Mouse (Mus musculus) intestine, embryonic 15.5 days (tissue): ENCODE results near the gene Hgd. TPM values are rescaled to one million over a fixed set of nuclear protein-coding genes. Genes with fewer than 3 reads are reported as not detected.

Source experiments
- ATAC-seq: fragments of 200-750 bp; cut with Nextera tagmentation; 2 replicates; pipeline ENCODE4 v1.8.0; 2017; ENCODE audit warnings: moderate TSS enrichment, moderate library complexity
- H3K27ac ChIP-seq: fragments of 300-500 bp; sonication (generic); 2 replicates; pipeline ENCODE4 v1.5.1; 2015; ENCODE audit warnings: mild to moderate bottlenecking, inconsistent platforms
- H3K27me3 ChIP-seq: fragments of 300-500 bp; sonication (generic); replicated peaks from 2 replicates; pipeline ENCODE4 v1.6.1; 2015; ENCODE audit warnings: inconsistent platforms
- H3K36me3 ChIP-seq: fragments of 300-500 bp; sonication (generic); 2 replicates; pipeline ENCODE4 v1.6.1; 2015; ENCODE audit warnings: inconsistent platforms
- H3K4me1 ChIP-seq: fragments of 300-500 bp; sonication (generic); replicated peaks from 2 replicates; pipeline ENCODE4 v1.6.1; 2015; ENCODE audit warnings: inconsistent platforms
- H3K4me2 ChIP-seq: fragments of 300-500 bp; sonication (generic); replicated peaks from 2 replicates; pipeline ENCODE4 v1.6.1; 2015; ENCODE audit warnings: mild to moderate bottlenecking, inconsistent platforms
- H3K4me3 ChIP-seq: fragments of 300-500 bp; sonication (generic); replicated peaks from 2 replicates; pipeline ENCODE4 v1.5.1; 2015; ENCODE audit warnings: inconsistent platforms
- H3K9ac ChIP-seq: fragments of 300-500 bp; sonication (generic); 2 replicates; pipeline ENCODE4 v1.6.1; 2015; ENCODE audit warnings: inconsistent platforms
- H3K9me3 ChIP-seq: fragments of 300-500 bp; sonication (generic); 2 replicates; pipeline ENCODE4 v1.6.1; 2016; ENCODE audit warnings: inconsistent platforms
- WGBS: fragments of 180-500 bp; shearing (Covaris S2); methylation state at CpG from one replicate; pipeline ENCODE4 v1.1.7; 2015; 5-methylcytosine and 5-hydroxymethylcytosine counted together
- polyA plus RNA-seq: library from polyadenylated mRNA; unstranded; fragments of >200 nt; fragmentation: Nextera tagmentation; extraction: Ambion mirVana; gene quantifications from 2 replicates; pipeline ENCODE4 v1.2.1, GENCODE M21; 2015

Hgd gene
- polyA plus RNA-seq, 1 experiment from 2014 or later, result 1.0 TPM

DNA sequence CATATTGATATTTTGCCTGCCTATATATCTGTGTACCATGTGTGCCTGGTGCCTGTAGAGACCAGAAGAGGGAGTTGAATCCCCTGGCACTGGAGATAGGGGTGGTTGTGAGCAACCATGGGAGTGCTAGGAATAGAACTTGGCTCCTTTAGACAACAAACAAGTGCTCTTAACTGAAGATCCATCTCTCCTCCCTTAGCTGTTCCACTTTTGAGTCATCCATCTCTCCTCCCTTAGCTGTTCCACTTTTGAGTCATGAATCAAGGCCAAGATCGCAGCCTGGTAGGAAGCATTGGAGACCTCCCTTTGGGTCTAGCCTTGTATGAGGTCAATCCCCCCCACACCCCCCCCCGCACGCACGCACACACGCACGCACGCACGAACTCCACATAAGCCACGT is 34.6 kb downstream of the Hgd start:
- WGBS, result 90% methylated on average over 9 of the region's 9 CpGs
- Histone ChIP-seq H3K27ac (no peak overlapping the region), H3K36me3 (no peaks in the 10 kb centered on the region)

DNA sequence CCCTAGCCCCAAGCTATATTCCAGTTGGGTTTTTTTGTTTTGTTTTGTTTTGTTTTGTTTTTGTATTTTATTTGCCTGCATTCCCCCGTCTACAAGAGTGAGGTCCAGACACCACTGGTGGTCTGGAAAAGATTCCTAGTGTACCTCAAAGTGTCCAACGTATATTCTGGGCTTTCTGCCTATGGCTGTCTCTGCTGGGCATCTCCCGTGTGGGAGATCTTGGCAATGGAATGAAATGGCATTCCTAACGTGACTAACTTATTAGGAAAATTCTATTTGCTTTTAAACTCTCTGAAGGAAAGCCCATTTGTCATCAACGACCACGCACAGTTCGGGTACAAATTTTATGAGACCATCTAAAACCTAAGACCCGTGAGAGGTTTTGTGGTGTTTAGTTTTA is 35.5 kb downstream of the Hgd start:
- Histone ChIP-seq H3K4me2 (no peak overlapping the region), H3K27ac (no peak overlapping the region), H3K4me3 (no peak overlapping the region), H3K4me1 (0 out of 2 replicates have a peak, but pooled peaks cover 4% of the 10 kb centered on the region), H3K9ac (no peak overlapping the region), H3K9me3 (no peaks in the 10 kb centered on the region), H3K36me3 (no peaks in the 10 kb centered on the region), H3K27me3 (no peaks in the 10 kb centered on the region)
- no peak for ATAC-seq
- WGBS, result 57% methylated on average over 8 of the region's 8 CpGs

More for the DNA sequence above, 34.6 kb downstream of the Hgd start:
- Histone ChIP-seq H3K9ac (no peak overlapping the region), H3K4me1 (0 out of 2 replicates have a peak, but pooled peaks cover 4% of the 10 kb centered on the region), H3K27me3 (no peaks in the 10 kb centered on the region), H3K4me3 (no peak overlapping the region), H3K9me3 (no peaks in the 10 kb centered on the region), H3K4me2 (no peak overlapping the region)
- no peak for ATAC-seq

DNA sequence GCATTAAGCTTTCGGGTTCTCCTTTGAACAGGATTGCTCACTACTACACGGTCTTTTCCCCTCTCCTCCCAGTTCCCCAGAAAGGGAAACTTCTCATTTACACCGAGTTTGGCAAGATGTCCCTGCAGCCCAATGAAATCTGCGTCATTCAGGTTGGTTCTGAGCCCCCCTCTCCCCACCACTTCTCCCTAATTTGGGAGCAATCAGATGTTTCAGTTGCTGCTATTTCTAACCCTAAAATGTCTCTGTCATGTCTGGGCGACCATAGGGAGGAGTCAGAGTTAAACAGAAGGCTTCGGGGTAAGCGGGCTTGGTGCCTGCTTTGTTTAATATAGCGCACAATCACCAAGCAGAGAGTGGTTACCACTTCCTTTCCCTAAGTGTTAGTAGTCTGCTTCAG is 36.2 kb downstream of the Hgd start:
- Histone ChIP-seq H3K27me3 (no peaks in the 10 kb centered on the region), H3K36me3 (no peaks in the 10 kb centered on the region), H3K9me3 (no peaks in the 10 kb centered on the region), H3K4me1 (0 out of 2 replicates have a peak, but pooled peaks cover 4% of the 10 kb centered on the region), H3K27ac (no peak overlapping the region), H3K9ac (no peak overlapping the region), H3K4me3 (no peak overlapping the region), H3K4me2 (no peak overlapping the region)
- ATAC-seq, result no peak
- 68% methylated on average over 8 of the region's 8 CpGs for WGBS

DNA sequence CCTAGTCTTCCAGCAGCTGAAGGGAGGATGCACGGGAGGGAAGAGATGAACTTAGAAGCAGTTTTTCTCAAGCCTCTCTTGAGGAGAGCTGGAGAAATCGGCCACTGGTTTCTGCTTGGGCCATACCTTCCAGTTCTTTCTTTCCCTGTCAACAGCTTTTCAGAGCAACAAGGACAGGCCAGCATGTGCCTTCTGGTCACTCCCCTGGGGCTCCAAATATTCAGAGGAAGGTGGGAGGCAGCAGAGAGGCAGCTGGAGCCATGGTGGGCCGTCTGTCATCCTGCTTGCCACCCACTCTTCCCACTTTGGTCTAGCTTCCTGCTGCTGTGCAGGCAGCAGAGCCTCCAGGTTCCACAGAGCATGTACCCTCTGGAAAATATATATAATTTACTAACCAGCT is 37.7 kb downstream of the Hgd start:
- H3K4me3 ChIP-seq, result no peak overlapping the region
- no peak for ATAC-seq
- H3K27me3 ChIP-seq, result no peaks in the 10 kb centered on the region
- no peak overlapping the region for H3K27ac ChIP-seq
- no peak overlapping the region for H3K9ac ChIP-seq
- 34% methylated on average over 3 of the region's 3 CpGs for WGBS
- H3K4me1 ChIP-seq, result 0 out of 2 replicates have a peak, but pooled peaks cover 4% of the 10 kb centered on the region
- H3K9me3 ChIP-seq, result no peaks in the 10 kb centered on the region
- H3K36me3 ChIP-seq, result no peaks in the 10 kb centered on the region
- no peak overlapping the region for H3K4me2 ChIP-seq

DNA sequence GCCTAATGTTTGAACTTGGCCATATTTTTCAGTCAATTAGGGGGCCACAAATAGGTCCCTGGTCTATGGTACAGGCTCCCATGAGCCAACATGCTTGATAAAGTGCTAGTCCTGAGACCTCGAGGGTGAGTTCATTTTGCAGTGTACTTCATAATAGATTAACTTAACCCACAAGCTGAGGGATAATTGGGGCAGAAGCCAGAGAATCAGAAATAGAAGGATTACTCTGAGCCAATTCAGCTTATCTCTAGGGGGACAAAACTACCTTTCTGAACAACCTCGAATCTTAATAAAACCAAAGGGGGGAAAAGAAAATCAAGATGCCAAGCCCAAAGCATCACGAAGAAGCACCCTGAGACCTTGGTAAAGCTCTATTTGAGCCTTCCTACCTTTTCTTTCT is 42.5 kb downstream of the Hgd start:
- Histone ChIP-seq H3K27ac (no peak overlapping the region), H3K9me3 (no peaks in the 10 kb centered on the region), H3K27me3 (no peaks in the 10 kb centered on the region), H3K36me3 (no peaks in the 10 kb centered on the region), H3K4me3 (no peak overlapping the region), H3K4me2 (no peak overlapping the region), H3K9ac (no peak overlapping the region), H3K4me1 (0 out of 2 replicates have a peak, but pooled peaks cover 4% of the 10 kb centered on the region)
- ATAC-seq, result no peak
- WGBS, result 74% methylated on average over 3 of the region's 3 CpGs

DNA sequence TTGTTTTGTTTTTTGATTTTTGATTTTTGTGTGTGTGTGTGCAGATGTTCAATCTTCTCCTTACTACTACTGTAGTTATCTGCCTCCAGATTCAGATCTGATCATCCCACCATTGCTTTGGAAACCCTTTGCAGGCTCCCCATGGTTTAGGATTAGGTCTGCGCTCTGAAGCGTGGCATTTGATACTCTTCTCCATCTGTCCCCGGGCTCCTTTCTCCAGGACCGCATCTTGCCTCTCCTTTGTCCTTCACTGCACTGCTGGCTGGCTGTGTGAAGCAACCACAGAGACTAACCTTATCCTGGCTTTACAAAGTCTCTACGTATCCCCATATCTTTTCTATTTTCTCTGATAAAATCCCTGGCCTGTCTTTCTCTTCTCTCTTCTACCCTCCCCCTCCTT is 43.0 kb downstream of the Hgd start:
- H3K4me1 ChIP-seq, result no peaks in the 10 kb centered on the region
- ATAC-seq, result no peak
- no peaks in the 10 kb centered on the region for H3K36me3 ChIP-seq
- no peak overlapping the region for H3K4me2 ChIP-seq
- H3K9me3 ChIP-seq, result no peaks in the 10 kb centered on the region
- no peak overlapping the region for H3K9ac ChIP-seq
- no peak overlapping the region for H3K27ac ChIP-seq
- H3K4me3 ChIP-seq, result no peak overlapping the region
- WGBS, result 84% methylated on average over 5 of the region's 5 CpGs
- H3K27me3 ChIP-seq, result no peaks in the 10 kb centered on the region

DNA sequence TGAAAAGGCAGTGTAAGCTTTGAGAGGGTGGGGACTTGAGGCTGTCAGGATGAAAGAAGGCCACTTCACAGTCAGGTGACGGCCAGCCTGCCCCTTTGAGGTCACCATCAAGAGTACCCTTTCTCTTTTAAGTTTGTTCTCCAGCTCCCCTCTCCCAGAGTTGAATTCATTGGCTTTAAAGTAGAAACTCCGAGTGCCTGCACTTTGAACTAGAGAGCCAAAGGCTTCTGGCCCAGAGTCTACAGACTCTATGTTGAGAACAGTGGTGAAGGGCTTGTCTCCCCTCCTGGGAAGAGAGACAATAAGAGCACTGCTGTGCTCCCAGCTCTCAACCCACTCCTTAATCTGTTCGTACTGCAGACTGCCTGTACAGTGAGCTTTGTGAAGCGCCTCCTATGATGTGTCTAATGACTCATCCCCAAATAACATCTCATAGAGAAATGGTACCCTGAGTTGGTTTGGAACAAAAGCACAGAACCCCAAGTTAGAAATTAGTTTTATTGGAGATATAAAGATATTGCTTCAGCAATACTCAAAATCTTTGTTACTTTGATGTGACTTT is 46.5 kb downstream of the Hgd start:
- H3K27ac ChIP-seq, result no peak overlapping the region
- no peak for ATAC-seq
- H3K4me3 ChIP-seq, result no peak overlapping the region
- no peaks in the 10 kb centered on the region for H3K4me1 ChIP-seq
- 66% methylated on average over 4 of the region's 4 CpGs for WGBS
- H3K9me3 ChIP-seq, result no peaks in the 10 kb centered on the region
- H3K4me2 ChIP-seq, result no peak overlapping the region
- H3K36me3 ChIP-seq, result no peaks in the 10 kb centered on the region
- H3K27me3 ChIP-seq, result no peaks in the 10 kb centered on the region
- no peak overlapping the region for H3K9ac ChIP-seq

DNA sequence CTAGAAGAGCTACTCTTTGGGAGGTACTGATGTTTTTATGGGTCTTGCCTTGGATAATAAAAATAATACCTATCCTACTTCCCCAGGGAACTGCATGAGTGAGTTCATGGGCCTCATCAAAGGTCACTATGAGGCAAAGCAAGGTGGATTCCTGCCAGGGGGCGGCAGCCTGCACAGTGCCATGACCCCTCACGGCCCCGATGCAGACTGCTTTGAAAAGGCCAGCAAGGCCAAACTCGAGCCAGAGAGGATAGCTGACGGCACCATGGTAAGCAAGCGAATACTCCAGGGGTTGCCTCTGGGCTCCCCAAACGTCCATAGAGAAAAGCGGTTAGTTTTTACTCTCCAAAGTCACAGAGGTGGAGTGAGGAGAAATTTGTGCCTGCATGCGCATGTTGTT is 48.4 kb downstream of the Hgd start:
- Histone ChIP-seq H3K9ac (no peak overlapping the region), H3K4me2 (no peak overlapping the region), H3K27ac (no peak overlapping the region), H3K9me3 (no peaks in the 10 kb centered on the region), H3K4me3 (no peak overlapping the region), H3K4me1 (no peaks in the 10 kb centered on the region), H3K27me3 (no peaks in the 10 kb centered on the region), H3K36me3 (no peaks in the 10 kb centered on the region)
- WGBS, result 75% methylated on average over 9 of the region's 9 CpGs
- ATAC-seq, result no peak

DNA sequence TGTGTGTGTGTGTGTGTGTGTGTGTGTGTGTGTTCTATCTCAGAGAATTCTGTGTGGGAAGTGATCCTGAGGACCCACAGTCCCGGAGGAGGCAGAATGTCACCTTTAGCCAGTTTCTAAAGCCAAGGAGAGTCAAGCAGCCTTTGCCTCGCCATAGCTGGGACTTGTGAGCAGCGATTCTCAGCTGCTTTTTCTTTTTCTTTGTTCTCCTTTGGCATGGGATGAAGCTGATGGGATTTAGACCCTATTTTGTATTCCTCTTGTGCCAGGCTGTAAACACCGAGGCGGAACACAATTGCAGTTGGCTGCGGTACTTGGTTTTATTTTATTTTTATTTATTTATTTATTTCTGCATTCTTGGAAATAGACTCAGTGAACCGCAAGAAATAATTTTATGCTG is 49.1 kb downstream of the Hgd start:
- no peaks in the 10 kb centered on the region for H3K4me1 ChIP-seq
- ATAC-seq, result no peak
- no peaks in the 10 kb centered on the region for H3K27me3 ChIP-seq

DNA sequence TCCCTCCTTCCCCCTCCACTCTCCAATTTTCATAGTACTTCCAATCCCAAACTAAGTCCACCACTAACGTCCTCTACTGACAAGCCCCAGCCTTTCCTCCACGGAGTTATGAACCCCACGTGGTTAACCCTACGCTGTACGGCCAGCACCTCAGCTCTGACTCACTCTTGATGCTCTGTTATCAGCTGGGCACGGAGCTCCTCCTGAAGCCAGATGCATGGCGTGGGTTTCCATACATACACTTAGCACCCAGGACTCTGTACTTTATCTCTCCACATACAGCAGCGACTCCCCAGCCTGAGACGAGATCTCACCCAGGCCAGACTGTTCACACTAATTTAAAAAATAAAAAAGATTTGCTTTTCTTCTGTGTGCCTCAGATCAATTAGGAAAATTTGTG is 54.6 kb downstream of the Hgd start:
- Histone ChIP-seq H3K4me1 (no peaks in the 10 kb centered on the region), H3K4me3 (no peak overlapping the region), H3K4me2 (no peak overlapping the region), H3K9ac (no peak overlapping the region), H3K9me3 (no peaks in the 10 kb centered on the region), H3K27me3 (no peaks in the 10 kb centered on the region), H3K27ac (no peak overlapping the region), H3K36me3 (no peaks in the 10 kb centered on the region)
- ATAC-seq, result no peak
- WGBS, result 65% methylated on average over 9 of the region's 9 CpGs

More for the DNA sequence above, 49.1 kb downstream of the Hgd start:
- no peaks in the 10 kb centered on the region for H3K36me3 ChIP-seq
- no peak overlapping the region for H3K4me2 ChIP-seq
- 89% methylated on average over 7 of the region's 7 CpGs for WGBS
- H3K27ac ChIP-seq, result no peak overlapping the region
- H3K4me3 ChIP-seq, result no peak overlapping the region
- H3K9ac ChIP-seq, result no peak overlapping the region
- H3K9me3 ChIP-seq, result no peaks in the 10 kb centered on the region

DNA sequence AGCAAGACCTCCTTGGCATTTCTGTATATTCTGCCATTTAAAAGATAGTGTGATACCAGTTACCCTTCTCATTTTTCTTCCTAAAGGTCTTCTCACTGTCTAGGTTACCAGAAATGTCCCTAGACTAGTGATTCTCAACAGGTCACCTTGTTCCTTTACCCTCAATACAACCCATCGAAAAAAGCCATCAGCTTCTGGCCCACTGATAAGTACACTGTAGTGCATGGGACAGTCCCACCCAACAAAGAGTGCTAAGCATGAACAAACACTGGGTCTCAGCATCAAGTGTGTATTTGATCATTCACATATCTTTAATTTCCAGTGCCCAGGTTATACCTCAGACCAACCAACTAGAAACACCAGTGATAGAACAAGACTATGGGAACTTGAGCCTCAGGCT is 55.1 kb downstream of the Hgd start:
- 80% methylated on average over 1 of the region's 1 CpGs for WGBS
- ATAC-seq, result no peak
- H3K4me3 ChIP-seq, result no peak overlapping the region
- no peak overlapping the region for H3K4me2 ChIP-seq
- no peaks in the 10 kb centered on the region for H3K4me1 ChIP-seq
- H3K9me3 ChIP-seq, result no peaks in the 10 kb centered on the region
- no peak overlapping the region for H3K27ac ChIP-seq
- H3K9ac ChIP-seq, result no peak overlapping the region
- no peaks in the 10 kb centered on the region for H3K27me3 ChIP-seq
- no peaks in the 10 kb centered on the region for H3K36me3 ChIP-seq

DNA sequence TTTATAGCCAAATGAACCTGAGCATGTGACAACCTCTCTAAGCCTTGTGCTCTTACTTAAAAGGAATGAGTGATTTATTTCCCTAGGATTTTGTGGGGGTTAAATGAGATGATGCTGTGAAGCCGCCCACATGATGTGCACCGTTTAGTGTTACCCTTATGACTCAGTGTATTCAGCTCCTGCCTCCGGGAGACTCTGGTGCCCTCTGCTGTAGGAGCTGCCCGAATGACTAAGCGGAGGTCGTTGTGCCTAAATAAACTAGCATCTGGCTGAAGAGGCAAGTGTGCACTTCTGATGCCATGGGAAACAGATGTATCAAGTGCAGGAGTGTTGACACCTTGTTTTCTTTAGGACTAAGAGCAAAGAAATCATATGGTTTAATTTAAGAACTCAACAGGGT is 56.2 kb downstream of the Hgd start:
- Histone ChIP-seq H3K36me3 (no peaks in the 10 kb centered on the region), H3K4me2 (no peak overlapping the region), H3K27ac (no peak overlapping the region), H3K27me3 (no peaks in the 10 kb centered on the region), H3K4me1 (no peaks in the 10 kb centered on the region), H3K4me3 (no peak overlapping the region), H3K9ac (no peak overlapping the region), H3K9me3 (no peaks in the 10 kb centered on the region)
- no peak for ATAC-seq
- WGBS, result 56% methylated on average over 6 of the region's 6 CpGs

DNA sequence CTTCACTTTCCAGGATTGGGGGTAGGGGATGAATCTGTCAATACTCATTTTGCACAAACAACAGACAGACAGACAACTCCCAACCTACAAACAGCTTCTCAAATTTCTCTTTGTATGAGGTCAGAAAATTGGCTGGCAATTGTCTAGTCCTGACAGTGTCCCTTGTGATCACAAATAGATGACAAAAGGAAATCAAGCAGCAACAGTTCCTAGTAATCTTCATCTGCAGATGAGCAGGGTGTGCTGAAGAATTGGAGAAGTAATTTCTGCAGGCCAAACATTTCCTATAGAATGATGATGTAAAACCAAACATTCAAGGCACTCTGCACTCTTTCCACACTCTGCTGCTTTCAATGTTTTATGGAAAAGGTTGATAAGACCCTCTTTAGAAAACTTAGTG is 57.8 kb downstream of the Hgd start:
- no peak for ATAC-seq
- no peaks in the 10 kb centered on the region for H3K27me3 ChIP-seq
- no peak overlapping the region for H3K27ac ChIP-seq
- H3K4me1 ChIP-seq, result no peaks in the 10 kb centered on the region
- no peak overlapping the region for H3K4me2 ChIP-seq
- no peak overlapping the region for H3K4me3 ChIP-seq
- H3K9ac ChIP-seq, result no peak overlapping the region
- no peaks in the 10 kb centered on the region for H3K9me3 ChIP-seq
- H3K36me3 ChIP-seq, result no peaks in the 10 kb centered on the region
